ENCODE assay signal across 24 mouse cellular contexts in genomic region chr11:32745466-32745865, GRCm38 (mm10).
"Had no signal": no experiment of that assay in that cellular context is flagged by ENCODE, and none has a peak within 500 bp of the region (broad histone marks: within the 10 kb centered on the region; RNA-seq: fewer than 3 reads in every experiment).

No protein-coding gene starts in this region.

- H3K9me3 ChIP-seq: hindbrain, embryonic 10.5 days; hindbrain, embryonic 12.5 days; intestine, embryonic 15.5 days; limb, embryonic 10.5 days; liver, embryonic 12.5 days had no signal

- H3K4me2 ChIP-seq: heart, embryonic 11.5 days; hindbrain, embryonic 12.5 days; hindbrain, embryonic 14.5 days; intestine, embryonic 15.5 days; limb, embryonic 12.5 days had no signal

- H3K9ac ChIP-seq: hindbrain, embryonic 12.5 days; hindbrain, embryonic 14.5 days; intestine, embryonic 15.5 days; limb, embryonic 12.5 days; liver, embryonic 12.5 days; liver, embryonic 14.5 days had no signal

- H3K27me3 ChIP-seq: hindbrain, embryonic 12.5 days; intestine, embryonic 15.5 days; limb, embryonic 12.5 days; liver, embryonic 12.5 days had no signal

- H3K4me1 ChIP-seq: hindbrain, embryonic 10.5 days; hindbrain, embryonic 12.5 days had no signal

- ATAC-seq: hindbrain, embryonic 16.5 days; inflammation-experienced regulatory T-cells, adult 6 months had no signal

- DNase-seq: gastrocnemius, adult 2 months; gastrocnemius, postnatal 10 days; gastrocnemius, postnatal 25 days; heart, adult 2 months; heart, postnatal 10 days; heart, postnatal 4 days; kidney, adult 18-20 months; kidney, adult 8-10 months; kidney, postnatal 10 days; kidney, postnatal 25 days; kidney, postnatal 4 days had no signal

- H3K27ac ChIP-seq: gastrocnemius, adult 2 months; heart, adult 2 months; hindbrain, embryonic 10.5 days; hindbrain, embryonic 12.5 days; hindbrain, embryonic 14.5 days; intestine, embryonic 15.5 days; layer of hippocampus, adult 2 months; left cerebral cortex, adult 2 months; limb, embryonic 10.5 days; limb, embryonic 12.5 days; liver, embryonic 12.5 days; liver, embryonic 14.5 days had no signal

- H3K4me3 ChIP-seq: gastrocnemius, adult 2 months; heart, adult 2 months; hindbrain, embryonic 10.5 days; hindbrain, embryonic 12.5 days; intestine, embryonic 15.5 days; layer of hippocampus, adult 2 months; left cerebral cortex, adult 2 months; limb, embryonic 10.5 days; limb, embryonic 12.5 days; liver, embryonic 12.5 days had no signal
